Mouse (Mus musculus) intestine, postnatal 0 days (tissue): ENCODE data around the gene Ccm2. TPM values are rescaled to one million over a fixed set of nuclear protein-coding genes. Genes with fewer than 3 reads are reported as not detected.

ENCODE experiments used
- ATAC-seq: fragments of 200-750 bp; cut with Nextera tagmentation; 2 replicates; pipeline ENCODE4 v1.8.0; 2017; ENCODE audit warnings: mild to moderate bottlenecking, moderate TSS enrichment, moderate library complexity
- H3K27ac ChIP-seq: fragments of 300-500 bp; sonication (generic); 2 replicates; pipeline ENCODE4 v1.5.1; 2014; ENCODE audit warnings: mild to moderate bottlenecking, low read depth, low read length, moderate library complexity
- H3K27me3 ChIP-seq: fragments of 300-500 bp; sonication (generic); replicated peaks from 2 replicates; pipeline ENCODE4 v1.6.1; 2014; ENCODE audit warnings: low read length, mixed read lengths; ENCODE audit not compliant: control insufficient read depth, insufficient read depth
- H3K36me3 ChIP-seq: fragments of 300-500 bp; sonication (generic); 2 replicates; pipeline ENCODE4 v1.6.1; 2014; ENCODE audit warnings: mild to moderate bottlenecking, moderate library complexity; ENCODE audit not compliant: control insufficient read depth, insufficient read depth
- H3K4me1 ChIP-seq: fragments of 300-500 bp; sonication (generic); replicated peaks from 2 replicates; pipeline ENCODE4 v1.6.1; 2014; ENCODE audit warnings: antibody characterized with exemption, low read length, mixed read lengths; ENCODE audit not compliant: control insufficient read depth, insufficient read depth
- H3K4me2 ChIP-seq: fragments of 300-500 bp; sonication (generic); replicated peaks from 2 replicates; pipeline ENCODE4 v1.6.1; 2014; ENCODE audit warnings: low read depth, mild to moderate bottlenecking, moderate library complexity
- H3K4me3 ChIP-seq: fragments of 300-500 bp; sonication (generic); 2 replicates; pipeline ENCODE4 v1.5.1; 2014; ENCODE audit warnings: low read depth, low read length
- H3K9ac ChIP-seq: fragments of 300-500 bp; sonication (generic); 2 replicates; pipeline ENCODE4 v1.6.1; 2014; ENCODE audit warnings: mild to moderate bottlenecking, low read depth, low read length
- H3K9me3 ChIP-seq: fragments of 300-500 bp; sonication (generic); 2 replicates; pipeline ENCODE4 v1.6.1; 2016; ENCODE audit warnings: mixed run types; ENCODE audit not compliant: control insufficient read depth
- CTCF ChIP-seq: sonication (generic); IDR thresholded peaks from 2 replicates; pipeline ENCODE4 v1.5.1; 2016; ENCODE audit warnings: low read depth, mild to moderate bottlenecking, control low read depth, antibody characterized with exemption, moderate library complexity
- WGBS: fragments of 180-500 bp; shearing (Covaris S2); extraction: QIAGEN DNeasy Blood & Tissue Kit; methylation state at CpG from one replicate; pipeline ENCODE4 v1.1.7; 2014; 5-methylcytosine and 5-hydroxymethylcytosine counted together
- polyA plus RNA-seq: library from polyadenylated mRNA; unstranded; fragments of >200 nt; fragmentation: Nextera tagmentation; extraction: Ambion mirVana; gene quantifications from 2 replicates; pipeline ENCODE4 v1.2.1, GENCODE M21; 2015

Ccm2 gene
- polyA plus RNA-seq, 1 experiment from 2014 or later, result 37.2 TPM

DNA sequence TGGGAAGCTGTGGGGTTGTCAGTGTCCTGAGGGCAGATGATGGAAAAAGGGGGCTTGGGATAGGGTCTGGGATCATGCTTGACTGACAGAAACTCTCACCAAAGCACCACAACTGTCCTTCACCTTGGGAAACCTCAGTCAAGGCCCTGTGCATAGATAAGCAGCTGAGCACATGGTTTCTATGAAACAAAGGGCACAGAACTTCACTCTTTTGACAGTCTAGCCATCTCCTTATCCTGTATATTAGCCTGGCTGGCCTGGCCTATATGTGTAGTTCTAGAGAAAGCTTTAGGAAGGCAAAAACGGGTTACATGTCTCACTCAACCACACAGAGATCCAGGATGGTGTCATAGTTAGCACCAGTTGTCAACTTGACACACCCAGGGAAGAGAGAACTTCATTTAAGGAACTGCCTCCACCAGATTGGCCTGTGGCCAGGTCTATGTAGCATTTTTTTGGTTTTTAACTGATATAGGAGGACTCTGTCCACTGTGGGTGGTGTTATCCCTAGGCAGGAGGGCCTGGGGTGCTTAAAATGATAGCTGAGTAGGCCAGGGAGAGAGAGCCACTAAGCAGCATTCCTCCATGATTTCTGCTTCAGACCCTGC is 38.3 kb upstream of the Ccm2 start:
- 53% methylated on average over 1 of the region's 1 CpGs for WGBS
- Histone ChIP-seq H3K27ac (no peak overlapping the region), H3K4me1 (0 out of 2 replicates have a peak, but pooled peaks cover 5% of the 10 kb centered on the region), H3K36me3 (no peaks in the 10 kb centered on the region), H3K4me3 (no peak overlapping the region), H3K9ac (no peak overlapping the region), H3K9me3 (no peaks in the 10 kb centered on the region), H3K27me3 (no peaks in the 10 kb centered on the region), H3K4me2 (no peak overlapping the region)
- no peak for ATAC-seq
- TF ChIP-seq CTCF, result no peak

DNA sequence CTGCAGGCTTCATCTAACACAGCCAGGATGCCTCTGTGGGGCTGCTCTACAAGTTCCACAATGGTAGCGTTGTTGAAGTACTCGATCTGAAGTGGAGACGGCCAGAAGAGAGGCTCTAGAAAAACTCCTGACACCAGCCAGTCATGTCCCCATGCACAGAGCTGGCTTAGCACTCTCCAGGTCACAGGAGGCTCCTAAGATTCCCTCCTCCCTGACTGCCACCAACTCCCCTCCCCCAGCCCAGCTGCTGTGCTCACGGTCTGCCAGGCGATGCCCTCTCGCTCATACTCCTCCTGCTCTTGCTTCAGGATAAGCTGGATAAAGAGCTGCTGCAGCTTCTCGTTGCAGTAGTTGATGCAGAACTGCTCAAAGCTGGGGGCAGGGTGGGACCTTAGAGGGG is 31.9 kb upstream of the Ccm2 start:
- 54% methylated on average over 7 of the region's 7 CpGs for WGBS
- Histone ChIP-seq H3K27ac (no peak overlapping the region), H3K27me3 (no peaks in the 10 kb centered on the region), H3K36me3 (no peaks in the 10 kb centered on the region), H3K4me3 (no peak overlapping the region), H3K9ac (no peak overlapping the region), H3K9me3 (no peaks in the 10 kb centered on the region), H3K4me1 (no peaks in the 10 kb centered on the region), H3K4me2 (no peak overlapping the region)
- no peak for TF ChIP-seq CTCF
- no peak for ATAC-seq

DNA sequence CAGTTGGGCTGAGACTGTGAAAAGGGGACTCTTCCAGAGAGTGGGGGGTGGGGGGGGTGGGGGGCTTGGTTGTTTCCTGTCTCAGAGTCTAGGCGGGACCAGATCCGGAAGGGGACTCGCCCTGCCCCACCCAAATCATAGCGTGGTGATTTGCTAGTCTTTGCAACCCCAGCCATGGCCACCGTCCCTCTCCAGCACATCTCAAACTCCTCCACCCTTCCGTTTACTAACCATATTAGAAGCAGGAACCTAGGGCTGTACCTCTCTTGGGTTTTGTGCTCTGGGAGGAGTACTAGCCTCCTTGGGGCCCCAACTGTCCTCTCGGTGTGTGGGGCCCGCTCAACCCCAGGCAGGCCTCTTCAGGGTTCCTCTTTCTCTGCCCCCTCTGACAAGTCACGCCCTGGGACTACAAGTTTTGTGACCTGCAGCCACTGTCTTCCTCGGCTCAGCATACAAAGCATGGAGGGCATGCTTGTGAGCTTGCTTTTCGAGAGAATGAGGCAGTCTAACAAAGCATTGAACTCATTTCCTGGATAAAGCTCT is 27.1 kb upstream of the Ccm2 start:
- ATAC-seq, result peak; percentile 44; the same call in 1 of the 2 replicates
- Histone ChIP-seq H3K27me3 (no peaks in the 10 kb centered on the region), H3K4me2 (0 out of 2 replicates have a peak overlapping the region, but pooled peaks have one; percentile 24), H3K36me3 (peaks cover 6% of the 10 kb centered on the region; the same call in 1 of the 2 replicates), H3K9me3 (no peaks in the 10 kb centered on the region), H3K4me3 (no peak overlapping the region), H3K4me1 (no peaks in the 10 kb centered on the region), H3K9ac (no peak overlapping the region), H3K27ac (no peak overlapping the region)
- WGBS, result 50% methylated on average over 11 of the region's 11 CpGs
- no peak for TF ChIP-seq CTCF

DNA sequence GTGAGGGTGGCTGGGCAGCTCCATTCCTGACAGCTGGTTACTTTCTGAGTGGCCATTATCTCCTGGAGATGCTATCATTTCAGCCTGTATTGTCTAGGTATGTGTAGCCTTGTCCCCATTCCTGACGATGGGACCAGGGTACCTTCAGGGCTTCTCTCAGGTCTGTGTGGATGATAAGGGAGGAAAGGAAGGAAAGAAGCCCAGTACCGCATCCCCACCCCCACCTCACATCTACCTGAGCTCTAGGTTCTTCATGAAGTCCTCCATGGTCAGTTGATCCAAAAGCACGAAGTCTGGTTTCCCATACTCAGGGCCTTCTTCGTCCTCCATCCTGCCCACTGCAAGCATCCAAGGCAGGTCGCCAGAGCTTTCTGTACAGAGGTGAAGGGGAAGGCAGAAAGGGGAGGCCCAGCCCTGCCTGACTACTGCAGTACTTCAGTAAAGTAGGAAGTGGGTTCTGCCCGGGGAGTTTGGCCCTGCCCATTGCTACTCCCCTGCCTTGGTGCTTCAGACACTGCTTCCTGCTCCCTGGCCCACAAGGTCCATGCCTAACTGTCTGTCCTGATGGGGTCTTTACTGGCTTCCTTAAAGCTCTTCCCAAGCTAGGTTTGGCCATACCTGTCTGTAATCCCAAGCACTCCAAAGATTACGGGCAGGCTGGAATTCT is 26.0 kb upstream of the Ccm2 start, which contains the start of gene Myo1g:
Myo1g (minus strand) TSS at position 459 of the 667 bp plus-strand sequence.
- no peak for ATAC-seq
- Histone ChIP-seq H3K36me3 (peaks cover 17% of the 10 kb centered on the region), H3K4me1 (no peaks in the 10 kb centered on the region), H3K27me3 (no peaks in the 10 kb centered on the region), H3K9ac (no peak within 1 kb of the TSS), H3K27ac (no peak within 1 kb of the TSS), H3K9me3 (no peaks in the 10 kb centered on the region), H3K4me2 (0 out of 2 replicates have a peak within 1 kb of the TSS, but pooled peaks have one; percentile 24), H3K4me3 (no peak within 1 kb of the TSS)
- no peak for TF ChIP-seq CTCF
- WGBS, result 79% methylated on average over 7 of the region's 7 CpGs

DNA sequence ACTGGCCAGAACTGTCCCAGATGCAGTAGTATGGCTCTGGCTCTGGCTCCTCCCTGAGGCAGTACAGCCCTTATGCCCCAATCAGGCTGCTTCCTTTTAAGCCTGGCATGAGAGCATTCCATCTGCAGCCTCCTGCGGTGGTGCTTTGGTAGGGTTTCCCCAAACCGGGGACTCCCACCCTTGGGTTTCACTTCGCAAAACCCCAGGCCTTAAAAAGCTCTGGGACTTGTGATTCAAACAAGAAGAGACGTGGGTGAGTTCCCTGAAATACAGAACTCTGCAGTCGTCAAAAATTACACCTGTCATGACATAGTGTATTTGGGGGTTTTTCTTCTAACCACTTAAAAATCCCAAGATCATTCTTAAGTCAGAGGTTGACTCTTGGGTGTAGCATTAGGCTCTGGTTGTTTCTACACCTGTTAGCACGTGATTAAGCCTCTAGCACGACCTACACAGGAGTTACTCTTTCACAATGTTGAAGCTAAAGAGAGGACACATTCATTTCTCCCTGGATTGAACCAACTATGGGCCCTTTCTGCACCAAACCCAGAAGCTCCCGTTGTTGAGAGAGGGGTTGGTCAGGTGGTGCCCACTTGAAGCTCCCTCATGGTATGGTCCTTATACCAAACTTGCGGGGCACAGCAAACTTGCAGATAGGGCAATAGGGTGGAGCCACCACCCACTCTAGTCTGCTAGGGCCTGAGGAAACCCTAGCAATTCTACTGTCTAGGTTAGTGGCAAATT is 23.7 kb upstream of the Ccm2 start:
- no peaks in the 10 kb centered on the region for H3K27me3 ChIP-seq
- no peak overlapping the region for H3K4me3 ChIP-seq
- no peak for TF ChIP-seq CTCF
- 70% methylated on average over 9 of the region's 9 CpGs for WGBS
- H3K4me2 ChIP-seq, result no peak overlapping the region
- H3K9me3 ChIP-seq, result no peaks in the 10 kb centered on the region
- no peak for ATAC-seq
- H3K36me3 ChIP-seq, result peaks cover 26% of the 10 kb centered on the region
- no peaks in the 10 kb centered on the region; the same call in 1 of the 2 replicates for H3K4me1 ChIP-seq
- H3K9ac ChIP-seq, result no peak overlapping the region
- H3K27ac ChIP-seq, result no peak overlapping the region

DNA sequence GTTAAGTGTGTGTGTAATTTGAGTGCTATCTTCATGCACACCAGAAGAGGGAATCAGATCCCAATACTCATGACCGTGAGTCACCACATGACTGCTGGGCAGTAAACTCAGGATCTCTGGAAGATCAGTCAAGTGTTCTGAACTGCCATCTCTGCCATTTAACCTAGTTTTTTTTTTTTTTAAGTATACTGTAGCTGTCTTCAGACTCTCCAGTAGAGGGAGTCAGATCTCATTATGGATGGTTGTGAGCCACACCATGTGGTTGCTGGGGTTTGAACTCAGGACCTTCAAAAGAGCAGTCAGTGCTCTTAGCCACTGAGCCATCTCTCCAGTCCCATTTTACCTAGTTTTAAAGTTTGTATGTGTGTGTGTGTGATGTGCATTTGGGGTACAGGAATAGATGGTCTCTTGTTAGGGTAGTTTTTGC is 23.0 kb upstream of the Ccm2 start:
- no peak overlapping the region for H3K4me2 ChIP-seq
- no peak overlapping the region for H3K9ac ChIP-seq
- 21% methylated on average over 1 of the region's 1 CpGs for WGBS
- H3K27ac ChIP-seq, result no peak overlapping the region
- peak; percentile 54 for TF ChIP-seq CTCF
- no peaks in the 10 kb centered on the region; the same call in 1 of the 2 replicates for H3K4me1 ChIP-seq
- H3K9me3 ChIP-seq, result no peaks in the 10 kb centered on the region
- no peaks in the 10 kb centered on the region for H3K27me3 ChIP-seq
- ATAC-seq, result no peak
- no peak overlapping the region for H3K4me3 ChIP-seq
- peaks cover 26% of the 10 kb centered on the region for H3K36me3 ChIP-seq
